Mouse (Mus musculus): ENCODE measurements around the gene Exoc4. TPM values are rescaled to one million over a fixed set of nuclear protein-coding genes. Genes with fewer than 3 reads are reported as not detected.

The Exoc4 gene
- polyA plus RNA-seq, 1 experiment from 2014 or later: 44.6 TPM

- no peak for ATAC-seq (ENCODE audit: low FRiP score)
- H3K36me3 ChIP-seq (ENCODE audit: control insufficient read depth, insufficient read depth, low read length): no peaks in the 10 kb centered on the region
- no peak overlapping the region for H3K9ac ChIP-seq (ENCODE audit: low read depth, low read length)
- no peaks in the 10 kb centered on the region for H3K9me3 ChIP-seq (ENCODE audit: control insufficient read depth, low read length)
- no peaks in the 10 kb centered on the region for H3K4me1 ChIP-seq (replicated peaks; ENCODE audit: control insufficient read depth, insufficient read depth, low read length)
- no peak for DNase-seq (ENCODE audit: low spot score)
- WGBS: 87% methylated on average over 6 of the region's 6 CpGs
- no peak overlapping the region for H3K27ac ChIP-seq (ENCODE audit: low read depth, low read length)
- H3K4me3 ChIP-seq (ENCODE audit: low read depth, low read length): no peak overlapping the region
- no peaks in the 10 kb centered on the region for H3K27me3 ChIP-seq (ENCODE audit: control insufficient read depth, insufficient read depth, low read length)
- no peak overlapping the region for H3K4me2 ChIP-seq (replicated peaks; ENCODE audit: low read depth, low read length)
Measured at GRCm38 (mm10) chr6:33286376-33286775, 37.5 kb downstream of the Exoc4 start.

- Histone ChIP-seq H3K27me3 (ENCODE audit: control insufficient read depth, insufficient read depth, low read length) (no peaks in the 10 kb centered on the region), H3K4me3 (ENCODE audit: low read depth, low read length) (no peak overlapping the region), H3K9me3 (ENCODE audit: control insufficient read depth, low read length) (no peaks in the 10 kb centered on the region), H3K4me2 (replicated peaks; ENCODE audit: low read depth, low read length) (no peak overlapping the region), H3K9ac (ENCODE audit: low read depth, low read length) (no peak overlapping the region), H3K4me1 (replicated peaks; ENCODE audit: control insufficient read depth, insufficient read depth, low read length) (no peaks in the 10 kb centered on the region), H3K36me3 (ENCODE audit: control insufficient read depth, insufficient read depth, low read length) (no peaks in the 10 kb centered on the region), H3K27ac (ENCODE audit: low read depth, low read length) (no peak overlapping the region)
- DNase-seq (ENCODE audit: low spot score): no peak
- 83% methylated on average over 2 of the region's 2 CpGs for WGBS
- no peak for ATAC-seq (ENCODE audit: low FRiP score)
Measured at GRCm38 (mm10) chr6:33294626-33295025, 45.7 kb downstream of the Exoc4 start.

- Histone ChIP-seq H3K4me3 (ENCODE audit: low read depth, low read length) (no peak overlapping the region), H3K9ac (ENCODE audit: low read depth, low read length) (no peak overlapping the region), H3K9me3 (ENCODE audit: control insufficient read depth, low read length) (no peaks in the 10 kb centered on the region), H3K4me2 (replicated peaks; ENCODE audit: low read depth, low read length) (no peak overlapping the region), H3K27me3 (ENCODE audit: control insufficient read depth, insufficient read depth, low read length) (no peaks in the 10 kb centered on the region), H3K4me1 (replicated peaks; ENCODE audit: control insufficient read depth, insufficient read depth, low read length) (no peaks in the 10 kb centered on the region), H3K27ac (ENCODE audit: low read depth, low read length) (no peak overlapping the region), H3K36me3 (ENCODE audit: control insufficient read depth, insufficient read depth, low read length) (no peaks in the 10 kb centered on the region)
- DNase-seq (ENCODE audit: low spot score): no peak
- no peak for ATAC-seq (ENCODE audit: low FRiP score)
- WGBS: 88% methylated on average over 3 of the region's 3 CpGs
Measured at GRCm38 (mm10) chr6:33297566-33297965, 48.7 kb downstream of the Exoc4 start.

GRCm38 (mm10) chr6:33298768-33299167 lies 49.9 kb downstream of the Exoc4 start:
- 90% methylated on average over 1 of the region's 1 CpGs for WGBS
- Histone ChIP-seq H3K36me3 (ENCODE audit: control insufficient read depth, insufficient read depth, low read length) (no peaks in the 10 kb centered on the region), H3K9me3 (ENCODE audit: control insufficient read depth, low read length) (no peaks in the 10 kb centered on the region), H3K27me3 (ENCODE audit: control insufficient read depth, insufficient read depth, low read length) (no peaks in the 10 kb centered on the region), H3K4me2 (replicated peaks; ENCODE audit: low read depth, low read length) (no peak overlapping the region), H3K4me3 (ENCODE audit: low read depth, low read length) (no peak overlapping the region), H3K27ac (ENCODE audit: low read depth, low read length) (no peak overlapping the region), H3K9ac (ENCODE audit: low read depth, low read length) (no peak overlapping the region), H3K4me1 (replicated peaks; ENCODE audit: control insufficient read depth, insufficient read depth, low read length) (no peaks in the 10 kb centered on the region)
- ATAC-seq (ENCODE audit: low FRiP score) (no peak), DNase-seq (ENCODE audit: low spot score) (no peak)

GRCm38 (mm10) chr6:33305996-33306395 lies 57.1 kb downstream of the Exoc4 start:
- no peak overlapping the region for H3K27ac ChIP-seq (ENCODE audit: low read depth, low read length)
- H3K4me2 ChIP-seq (replicated peaks; ENCODE audit: low read depth, low read length): no peak overlapping the region
- no peak overlapping the region for H3K4me3 ChIP-seq (ENCODE audit: low read depth, low read length)
- no peak overlapping the region for H3K9ac ChIP-seq (ENCODE audit: low read depth, low read length)
- DNase-seq (ENCODE audit: low spot score): no peak
- ATAC-seq (ENCODE audit: low FRiP score): no peak
- H3K9me3 ChIP-seq (ENCODE audit: control insufficient read depth, low read length): no peaks in the 10 kb centered on the region
- H3K36me3 ChIP-seq (ENCODE audit: control insufficient read depth, insufficient read depth, low read length): no peaks in the 10 kb centered on the region
- no peaks in the 10 kb centered on the region for H3K4me1 ChIP-seq (replicated peaks; ENCODE audit: control insufficient read depth, insufficient read depth, low read length)
- WGBS: 56% methylated on average over 1 of the region's 1 CpGs
- H3K27me3 ChIP-seq (ENCODE audit: control insufficient read depth, insufficient read depth, low read length): no peaks in the 10 kb centered on the region

GRCm38 (mm10) chr6:33308646-33309045 lies 59.8 kb downstream of the Exoc4 start:
- Histone ChIP-seq H3K4me3 (ENCODE audit: low read depth, low read length) (no peak overlapping the region), H3K4me2 (replicated peaks; ENCODE audit: low read depth, low read length) (no peak overlapping the region), H3K9ac (ENCODE audit: low read depth, low read length) (no peak overlapping the region), H3K4me1 (replicated peaks; ENCODE audit: control insufficient read depth, insufficient read depth, low read length) (no peaks in the 10 kb centered on the region), H3K36me3 (ENCODE audit: control insufficient read depth, insufficient read depth, low read length) (no peaks in the 10 kb centered on the region), H3K9me3 (ENCODE audit: control insufficient read depth, low read length) (no peaks in the 10 kb centered on the region), H3K27me3 (ENCODE audit: control insufficient read depth, insufficient read depth, low read length) (no peaks in the 10 kb centered on the region), H3K27ac (ENCODE audit: low read depth, low read length) (no peak overlapping the region)
- DNase-seq (ENCODE audit: low spot score) (no peak), ATAC-seq (ENCODE audit: low FRiP score) (no peak)
- WGBS: 78% methylated on average over 2 of the region's 2 CpGs

- 84% methylated on average over 1 of the region's 1 CpGs for WGBS
- no peak overlapping the region for H3K4me2 ChIP-seq (replicated peaks; ENCODE audit: low read depth, low read length)
- no peaks in the 10 kb centered on the region for H3K36me3 ChIP-seq (ENCODE audit: control insufficient read depth, insufficient read depth, low read length)
- H3K9ac ChIP-seq (ENCODE audit: low read depth, low read length): no peak overlapping the region
- H3K27ac ChIP-seq (ENCODE audit: low read depth, low read length): no peak overlapping the region
- H3K27me3 ChIP-seq (ENCODE audit: control insufficient read depth, insufficient read depth, low read length): no peaks in the 10 kb centered on the region
- ATAC-seq (ENCODE audit: low FRiP score): no peak
- H3K9me3 ChIP-seq (ENCODE audit: control insufficient read depth, low read length): no peaks in the 10 kb centered on the region
- H3K4me1 ChIP-seq (replicated peaks; ENCODE audit: control insufficient read depth, insufficient read depth, low read length): no peaks in the 10 kb centered on the region
- no peak overlapping the region for H3K4me3 ChIP-seq (ENCODE audit: low read depth, low read length)
- DNase-seq (ENCODE audit: low spot score): no peak
Measured at GRCm38 (mm10) chr6:33310486-33310885, 61.6 kb downstream of the Exoc4 start.

- Histone ChIP-seq H3K9me3 (ENCODE audit: control insufficient read depth, low read length) (no peaks in the 10 kb centered on the region), H3K9ac (ENCODE audit: low read depth, low read length) (no peak overlapping the region), H3K4me1 (replicated peaks; ENCODE audit: control insufficient read depth, insufficient read depth, low read length) (no peaks in the 10 kb centered on the region), H3K27ac (ENCODE audit: low read depth, low read length) (no peak overlapping the region), H3K4me3 (ENCODE audit: low read depth, low read length) (no peak overlapping the region), H3K4me2 (replicated peaks; ENCODE audit: low read depth, low read length) (no peak overlapping the region), H3K36me3 (ENCODE audit: control insufficient read depth, insufficient read depth, low read length) (no peaks in the 10 kb centered on the region), H3K27me3 (ENCODE audit: control insufficient read depth, insufficient read depth, low read length) (no peaks in the 10 kb centered on the region)
- no peak for ATAC-seq (ENCODE audit: low FRiP score)
- no peak for DNase-seq (ENCODE audit: low spot score)
- WGBS: 82% methylated on average over 3 of the region's 3 CpGs
Measured at GRCm38 (mm10) chr6:33322849-33323248, 74.0 kb downstream of the Exoc4 start.

GRCm38 (mm10) chr6:33323386-33323785 lies 74.5 kb downstream of the Exoc4 start:
- Histone ChIP-seq H3K4me2 (replicated peaks; ENCODE audit: low read depth, low read length) (no peak overlapping the region), H3K4me3 (ENCODE audit: low read depth, low read length) (no peak overlapping the region), H3K4me1 (replicated peaks; ENCODE audit: control insufficient read depth, insufficient read depth, low read length) (no peaks in the 10 kb centered on the region), H3K27ac (ENCODE audit: low read depth, low read length) (no peak overlapping the region), H3K9me3 (ENCODE audit: control insufficient read depth, low read length) (no peaks in the 10 kb centered on the region), H3K9ac (ENCODE audit: low read depth, low read length) (no peak overlapping the region), H3K27me3 (ENCODE audit: control insufficient read depth, insufficient read depth, low read length) (no peaks in the 10 kb centered on the region), H3K36me3 (ENCODE audit: control insufficient read depth, insufficient read depth, low read length) (no peaks in the 10 kb centered on the region)
- ATAC-seq (ENCODE audit: low FRiP score) (no peak), DNase-seq (ENCODE audit: low spot score) (no peak)
- WGBS: 92% methylated on average over 4 of the region's 4 CpGs

All from hindbrain, embryonic 11.5 days (tissue).